Mouse (Mus musculus): Measurements from ENCODE around the gene Ccne1. TPM values are rescaled to one million over a fixed set of nuclear protein-coding genes. Genes with fewer than 3 reads are reported as not detected.

Ccne1 gene
- polyA plus RNA-seq, 1 experiment from 2014 or later = 72.6 TPM

GRCm38 (mm10) chr7:38059096-38059495 lies 48.2 kb downstream of the Ccne1 start:
- WGBS = 37% methylated on average over 7 of the region's 7 CpGs
- Histone ChIP-seq H3K27ac (ENCODE audit: low read depth) (no peak overlapping the region), H3K4me3 (ENCODE audit: low read depth, low read length) (no peak overlapping the region), H3K9ac (ENCODE audit: low read length) (no peak overlapping the region), H3K4me2 (ENCODE audit: low read length) (no peak overlapping the region), H3K4me1 (replicated peaks; ENCODE audit: control insufficient read depth, insufficient read depth, low read length) (no peaks in the 10 kb centered on the region), H3K27me3 (replicated peaks; ENCODE audit: control insufficient read depth, insufficient read depth, low read length) (no peaks in the 10 kb centered on the region), H3K36me3 (ENCODE audit: control insufficient read depth, insufficient read depth, low read length) (no peaks in the 10 kb centered on the region), H3K9me3 (ENCODE audit: control insufficient read depth, low read length) (no peaks in the 10 kb centered on the region)
- no peak for ATAC-seq (replicated peaks; ENCODE audit: low FRiP score, low TSS enrichment, low read depth)
- DNase-seq (ENCODE audit: low spot score) = no peak

DNA sequence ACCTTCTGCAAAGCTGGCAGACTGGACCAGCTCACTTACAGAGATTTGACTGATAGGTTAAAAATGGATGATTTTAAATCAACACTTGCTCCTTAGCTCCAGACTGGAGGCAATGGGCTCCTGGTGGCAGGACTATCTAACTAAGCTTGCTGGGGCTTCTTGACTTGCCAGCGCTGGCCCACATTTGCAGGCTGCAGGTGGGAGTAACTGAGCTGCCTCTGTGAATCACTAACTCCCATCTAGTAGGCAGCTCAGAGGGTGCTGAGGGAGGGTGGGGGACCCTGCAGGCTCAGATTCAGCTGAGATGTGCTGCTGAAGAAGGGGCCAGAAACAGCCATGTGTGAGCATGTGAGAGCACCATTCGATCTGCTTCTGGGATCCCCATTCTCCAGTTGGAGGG lies 51.3 kb downstream of the Ccne1 start:
- Histone ChIP-seq H3K27ac (ENCODE audit: low read depth) (no peak overlapping the region), H3K9me3 (ENCODE audit: control insufficient read depth, low read length) (no peaks in the 10 kb centered on the region), H3K36me3 (ENCODE audit: control insufficient read depth, insufficient read depth, low read length) (no peaks in the 10 kb centered on the region), H3K4me3 (ENCODE audit: low read depth, low read length) (no peak overlapping the region), H3K4me2 (ENCODE audit: low read length) (no peak overlapping the region), H3K9ac (ENCODE audit: low read length) (no peak overlapping the region), H3K4me1 (replicated peaks; ENCODE audit: control insufficient read depth, insufficient read depth, low read length) (no peaks in the 10 kb centered on the region), H3K27me3 (replicated peaks; ENCODE audit: control insufficient read depth, insufficient read depth, low read length) (no peaks in the 10 kb centered on the region)
- ATAC-seq (replicated peaks; ENCODE audit: low FRiP score, low TSS enrichment, low read depth) (no peak), DNase-seq (ENCODE audit: low spot score) (no peak)
- whole genome bisulfite sequencing = 73% methylated on average over 2 of the region's 2 CpGs

- Histone ChIP-seq H3K9me3 (ENCODE audit: control insufficient read depth, low read length) (no peaks in the 10 kb centered on the region), H3K4me3 (ENCODE audit: low read depth, low read length) (no peak overlapping the region), H3K27ac (ENCODE audit: low read depth) (no peak overlapping the region), H3K4me2 (ENCODE audit: low read length) (no peak overlapping the region), H3K27me3 (replicated peaks; ENCODE audit: control insufficient read depth, insufficient read depth, low read length) (no peaks in the 10 kb centered on the region), H3K36me3 (ENCODE audit: control insufficient read depth, insufficient read depth, low read length) (no peaks in the 10 kb centered on the region), H3K9ac (ENCODE audit: low read length) (no peak overlapping the region), H3K4me1 (replicated peaks; ENCODE audit: control insufficient read depth, insufficient read depth, low read length) (no peaks in the 10 kb centered on the region)
- DNase-seq (ENCODE audit: low spot score) (no peak), ATAC-seq (replicated peaks; ENCODE audit: low FRiP score, low TSS enrichment, low read depth) (no peak)
- WGBS = 86% methylated on average over 9 of the region's 9 CpGs
These were observed 53.1 kb downstream of the Ccne1 start for GRCm38 (mm10) chr7:38054246-38054645.

Other genes starting within 250 kb of the Ccne1 start
- 51.3 and 51.6 TPM in 2 replicates for gene Uri1, start 84.0 kb downstream of the Ccne1 start, polyA plus RNA-seq (2014; fragmentation: Nextera tagmentation; extraction: Ambion mirVana)
- gene 1600014C10Rik, start 75.7 kb upstream of the Ccne1 start, polyA plus RNA-seq (2014; fragmentation: Nextera tagmentation; extraction: Ambion mirVana) = 13.3 and 13.7 TPM in 2 replicates
- gene Plekhf1, start 120.5 kb upstream of the Ccne1 start, polyA plus RNA-seq (2014; fragmentation: Nextera tagmentation; extraction: Ambion mirVana) = 2.2 and 2.5 TPM in 2 replicates
- gene Pop4, start 163.9 kb upstream of the Ccne1 start, polyA plus RNA-seq (2014; fragmentation: Nextera tagmentation; extraction: Ambion mirVana) = 50.9 and 58.2 TPM in 2 replicates